Mouse (Mus musculus): ENCODE measurements at regions not wholly inside any gene's neighbourhood (a gene's known extent, or its start where the extent isn't known, plus 50 kb on each side); places are given as distances from the start of the nearest gene placed in this dataset.

- WGBS, result 79% methylated on average over 6 of the region's 6 CpGs
Observed at GRCm38 (mm10) chr13:26324633-26325032, 445.3 kb downstream of the Hdgfl1 start.

DNA sequence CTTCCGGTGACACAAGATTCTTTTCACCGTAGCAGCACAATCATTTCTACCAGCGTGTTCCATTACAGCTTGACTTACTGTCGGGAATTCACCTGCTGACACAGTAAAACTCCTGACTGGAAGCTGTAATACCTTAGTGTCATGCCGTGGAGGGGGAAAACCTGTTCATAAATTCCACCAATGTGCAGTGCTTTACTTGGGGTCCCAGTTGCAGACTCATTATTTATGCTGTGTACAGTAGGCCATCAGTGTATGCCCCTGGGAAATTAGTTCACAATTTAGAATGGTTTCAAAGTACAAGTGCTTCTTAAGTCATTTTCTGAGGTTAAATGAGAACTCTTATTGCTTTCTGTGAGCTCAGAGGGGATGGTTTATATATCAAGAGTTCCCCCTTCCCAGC is 451.4 kb downstream of the Hdgfl1 start:
- Histone ChIP-seq H3K4me2 (replicated peaks) (no peak overlapping the region), H3K9ac (replicated peaks) (no peak overlapping the region), H3K4me1 (no peaks in the 10 kb centered on the region), H3K27ac (replicated peaks) (no peak overlapping the region), H3K27me3 (no peaks in the 10 kb centered on the region), H3K9me3 (no peaks in the 10 kb centered on the region), H3K36me3 (no peaks in the 10 kb centered on the region), H3K4me3 (no peak overlapping the region)
- 86% methylated on average over 5 of the region's 5 CpGs for WGBS
- ATAC-seq (replicated peaks), result no peak

More at GRCm38 (mm10) chr13:26324633-26325032, 445.3 kb downstream of the Hdgfl1 start:
- no peaks in the 10 kb centered on the region for H3K27me3 ChIP-seq
- no peak for ATAC-seq (replicated peaks)
- H3K36me3 ChIP-seq, result no peaks in the 10 kb centered on the region
- no peaks in the 10 kb centered on the region for H3K4me1 ChIP-seq
- no peak overlapping the region for H3K4me3 ChIP-seq
- H3K4me2 ChIP-seq (replicated peaks), result no peak overlapping the region
- no peak overlapping the region for H3K9ac ChIP-seq (replicated peaks)
- H3K27ac ChIP-seq (replicated peaks), result no peak overlapping the region
- no peaks in the 10 kb centered on the region for H3K9me3 ChIP-seq

DNA sequence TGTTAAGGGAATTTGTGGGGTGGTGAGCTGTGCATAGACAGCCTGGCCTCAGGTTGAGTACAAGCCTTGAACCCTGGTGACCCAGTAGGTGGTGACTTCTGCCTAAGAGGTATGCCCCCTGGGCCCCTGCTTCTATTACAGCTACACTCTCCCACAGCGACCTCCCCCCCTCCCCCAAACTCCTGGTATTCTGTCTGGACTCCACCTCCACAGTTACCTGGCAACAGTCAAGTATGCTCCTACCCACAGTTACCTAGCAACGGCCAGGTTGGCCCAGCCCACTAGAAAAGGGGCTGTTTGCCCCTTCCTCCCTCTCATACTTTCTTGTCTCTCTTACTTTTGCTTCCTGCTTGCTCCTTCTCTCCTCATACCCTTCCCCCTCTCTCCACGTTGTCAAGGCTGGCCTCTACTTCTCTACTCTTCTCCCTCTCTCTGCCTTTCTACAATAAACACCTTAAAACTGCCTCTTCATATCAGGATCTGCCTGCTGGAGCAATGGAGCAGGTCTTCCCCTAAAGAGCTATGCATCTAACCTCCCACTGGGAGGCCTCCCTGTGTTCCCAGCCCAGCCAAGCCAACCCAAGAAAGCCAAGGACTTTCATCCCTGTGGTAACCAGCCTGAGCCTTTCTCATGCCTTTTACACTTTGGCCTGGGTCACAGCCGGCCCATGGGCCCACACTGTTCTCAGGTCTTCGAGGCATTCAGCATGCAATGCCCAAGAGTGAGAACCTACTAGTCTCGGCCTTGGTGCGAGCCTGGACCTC is 457.5 kb downstream of the Hdgfl1 start:
- Histone ChIP-seq H3K36me3 (no peaks in the 10 kb centered on the region), H3K4me2 (replicated peaks) (no peak overlapping the region), H3K4me1 (no peaks in the 10 kb centered on the region), H3K9me3 (no peaks in the 10 kb centered on the region), H3K27me3 (no peaks in the 10 kb centered on the region), H3K27ac (replicated peaks) (no peak overlapping the region), H3K4me3 (no peak overlapping the region), H3K9ac (replicated peaks) (no peak overlapping the region)
- no peak for ATAC-seq (replicated peaks)
- WGBS, result 61% methylated on average over 7 of the region's 7 CpGs

- H3K9ac ChIP-seq (replicated peaks), result no peak overlapping the region
- H3K36me3 ChIP-seq, result no peaks in the 10 kb centered on the region
- 60% methylated on average over 3 of the region's 3 CpGs for WGBS
- H3K27ac ChIP-seq (replicated peaks), result peak overlapping the region; percentile 73
- no peak; the same call in 1 of the 2 replicates for ATAC-seq (replicated peaks)
- H3K4me1 ChIP-seq, result peaks cover 11% of the 10 kb centered on the region; the same call in 1 of the 2 replicates
- H3K9me3 ChIP-seq, result no peaks in the 10 kb centered on the region
- H3K27me3 ChIP-seq, result no peaks in the 10 kb centered on the region
- no peak overlapping the region for H3K4me3 ChIP-seq
- H3K4me2 ChIP-seq (replicated peaks), result no peak overlapping the region
Observed at GRCm38 (mm10) chr13:26284073-26284444, 485.9 kb downstream of the Hdgfl1 start.

GRCm38 (mm10) chr13:26283397-26284072 is 486.4 kb downstream of the Hdgfl1 start:
- H3K36me3 ChIP-seq, result no peaks in the 10 kb centered on the region
- 50% methylated on average over 6 of the region's 6 CpGs for WGBS
- H3K4me3 ChIP-seq, result no peak overlapping the region
- peak; percentile 95 for ATAC-seq (replicated peaks)
- no peaks in the 10 kb centered on the region for H3K27me3 ChIP-seq
- peak overlapping the region; percentile 73 for H3K27ac ChIP-seq (replicated peaks)
- H3K4me1 ChIP-seq, result peaks cover 11% of the 10 kb centered on the region; the same call in 1 of the 2 replicates
- no peaks in the 10 kb centered on the region for H3K9me3 ChIP-seq
- H3K4me2 ChIP-seq (replicated peaks), result no peak overlapping the region
- no peak overlapping the region for H3K9ac ChIP-seq (replicated peaks)

GRCm38 (mm10) chr13:26282291-26282690 is 487.7 kb downstream of the Hdgfl1 start:
- no peaks in the 10 kb centered on the region for H3K9me3 ChIP-seq
- H3K27ac ChIP-seq (replicated peaks), result no peak overlapping the region
- no peak overlapping the region for H3K4me3 ChIP-seq
- no peaks in the 10 kb centered on the region for H3K27me3 ChIP-seq
- peaks cover 11% of the 10 kb centered on the region; the same call in 1 of the 2 replicates for H3K4me1 ChIP-seq
- H3K4me2 ChIP-seq (replicated peaks), result no peak overlapping the region
- WGBS, result 81% methylated on average over 3 of the region's 3 CpGs
- ATAC-seq (replicated peaks), result no peak
- no peaks in the 10 kb centered on the region for H3K36me3 ChIP-seq
- no peak overlapping the region for H3K9ac ChIP-seq (replicated peaks)

- Histone ChIP-seq H3K9ac (replicated peaks) (no peak overlapping the region), H3K27ac (replicated peaks) (no peak overlapping the region), H3K36me3 (no peaks in the 10 kb centered on the region), H3K4me3 (no peak overlapping the region), H3K27me3 (no peaks in the 10 kb centered on the region), H3K4me1 (no peaks in the 10 kb centered on the region; the same call in 1 of the 2 replicates), H3K4me2 (replicated peaks) (no peak overlapping the region), H3K9me3 (no peaks in the 10 kb centered on the region)
- no peak for ATAC-seq (replicated peaks)
- 90% methylated on average over 3 of the region's 3 CpGs for WGBS
Observed at GRCm38 (mm10) chr13:26272850-26273249, 497.1 kb downstream of the Hdgfl1 start.

DNA sequence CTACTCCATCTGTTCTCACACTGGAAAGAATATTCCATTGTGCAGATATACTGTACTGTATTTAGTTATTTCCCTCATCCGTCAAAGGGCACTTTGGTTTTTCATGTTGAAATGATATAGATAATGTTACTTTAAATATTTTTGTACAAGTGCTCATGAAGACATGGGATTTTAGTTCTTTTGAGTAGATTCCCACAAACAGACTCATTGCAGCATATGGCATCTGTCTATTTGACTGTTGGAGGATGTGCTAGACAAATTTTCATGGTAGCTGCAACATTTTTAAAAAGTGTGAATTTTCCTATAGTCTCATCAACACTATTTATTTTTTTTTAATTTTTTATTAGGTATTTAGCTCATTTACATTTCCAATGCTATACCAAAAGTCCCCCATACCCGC is 502.5 kb downstream of the Hdgfl1 start:
- H3K4me1 ChIP-seq, result no peaks in the 10 kb centered on the region; the same call in 1 of the 2 replicates
- ATAC-seq (replicated peaks), result peak; percentile 38; the same call in 1 of the 2 replicates
- no peak overlapping the region for H3K4me3 ChIP-seq
- H3K27me3 ChIP-seq, result no peaks in the 10 kb centered on the region
- no peak overlapping the region for H3K9ac ChIP-seq (replicated peaks)
- no peaks in the 10 kb centered on the region for H3K9me3 ChIP-seq
- no peak overlapping the region for H3K4me2 ChIP-seq (replicated peaks)
- no peaks in the 10 kb centered on the region for H3K36me3 ChIP-seq
- 83% methylated on average over 2 of the region's 2 CpGs for WGBS
- peak overlapping the region; percentile 50; the same call in 1 of the 2 replicates for H3K27ac ChIP-seq (replicated peaks)

GRCm38 (mm10) chr13:26235941-26236340 is 534.0 kb downstream of the Hdgfl1 start:
- Histone ChIP-seq H3K4me2 (replicated peaks) (no peak overlapping the region), H3K4me3 (no peak overlapping the region), H3K4me1 (no peaks in the 10 kb centered on the region), H3K27me3 (no peaks in the 10 kb centered on the region), H3K27ac (replicated peaks) (no peak overlapping the region), H3K9me3 (no peaks in the 10 kb centered on the region), H3K9ac (replicated peaks) (no peak overlapping the region), H3K36me3 (no peaks in the 10 kb centered on the region)
- 86% methylated on average over 5 of the region's 5 CpGs for WGBS
- no peak for ATAC-seq (replicated peaks)

GRCm38 (mm10) chr13:26234703-26235102 is 535.3 kb downstream of the Hdgfl1 start:
- ATAC-seq (replicated peaks), result no peak
- H3K36me3 ChIP-seq, result no peaks in the 10 kb centered on the region
- H3K4me3 ChIP-seq, result no peak overlapping the region
- no peak overlapping the region for H3K9ac ChIP-seq (replicated peaks)
- 81% methylated on average over 1 of the region's 1 CpGs for WGBS
- no peaks in the 10 kb centered on the region for H3K9me3 ChIP-seq
- no peak overlapping the region for H3K27ac ChIP-seq (replicated peaks)
- H3K27me3 ChIP-seq, result no peaks in the 10 kb centered on the region
- H3K4me1 ChIP-seq, result no peaks in the 10 kb centered on the region
- H3K4me2 ChIP-seq (replicated peaks), result no peak overlapping the region

DNA sequence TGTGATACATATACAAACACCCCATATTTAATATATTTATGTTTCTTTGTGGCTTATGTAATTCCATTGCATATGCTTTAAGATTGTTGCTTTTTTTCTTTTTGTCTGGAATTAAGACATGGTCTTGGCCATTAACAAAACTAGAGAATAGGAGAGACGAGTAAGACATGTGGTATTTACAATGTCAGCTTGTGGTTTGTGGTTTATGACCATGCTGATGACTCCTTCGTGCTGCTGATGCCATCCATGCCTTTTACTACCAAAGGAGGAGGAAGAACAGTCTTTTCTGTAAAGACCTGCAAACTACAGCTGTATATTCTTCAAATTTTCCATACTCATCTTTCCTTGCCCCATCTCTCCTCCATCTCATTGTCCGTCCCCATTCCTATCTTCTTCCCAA is 552.7 kb downstream of the Hdgfl1 start:
- Histone ChIP-seq H3K4me2 (replicated peaks) (no peak overlapping the region), H3K27ac (replicated peaks) (no peak overlapping the region), H3K27me3 (no peaks in the 10 kb centered on the region), H3K36me3 (no peaks in the 10 kb centered on the region), H3K9ac (replicated peaks) (no peak overlapping the region), H3K4me1 (no peaks in the 10 kb centered on the region), H3K4me3 (no peak overlapping the region), H3K9me3 (no peaks in the 10 kb centered on the region)
- ATAC-seq (replicated peaks), result no peak
- 89% methylated on average over 3 of the region's 3 CpGs for WGBS

DNA sequence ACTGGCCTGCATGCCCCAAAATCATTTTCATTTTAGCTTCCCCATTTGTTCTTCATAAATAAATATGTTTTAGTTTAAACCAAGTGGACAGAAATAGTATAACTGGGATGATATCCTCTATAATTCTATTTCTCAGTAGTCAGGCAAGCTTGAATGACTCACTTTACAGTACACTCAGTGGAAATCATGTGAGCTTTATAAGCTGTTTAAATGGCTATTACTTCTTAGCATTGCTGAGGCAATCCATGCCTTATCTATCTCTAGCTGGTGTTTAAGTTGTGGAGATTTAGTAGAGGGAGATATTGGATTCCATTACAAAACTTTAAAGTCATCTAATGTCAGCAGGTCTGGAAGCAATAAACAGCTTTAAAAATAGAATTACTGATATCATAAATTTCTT is 553.4 kb downstream of the Hdgfl1 start:
- no peak overlapping the region for H3K4me2 ChIP-seq (replicated peaks)
- no peak overlapping the region for H3K27ac ChIP-seq (replicated peaks)
- no peaks in the 10 kb centered on the region for H3K27me3 ChIP-seq
- H3K4me3 ChIP-seq, result no peak overlapping the region
- no peak overlapping the region for H3K9ac ChIP-seq (replicated peaks)
- no peak for ATAC-seq (replicated peaks)
- H3K36me3 ChIP-seq, result no peaks in the 10 kb centered on the region
- H3K9me3 ChIP-seq, result no peaks in the 10 kb centered on the region
- no peaks in the 10 kb centered on the region for H3K4me1 ChIP-seq
